Mouse (Mus musculus): ENCODE results near the gene Erbin. TPM values are rescaled to one million over a fixed set of nuclear protein-coding genes. Genes with fewer than 3 reads are reported as not detected.

Gene Erbin
- total RNA-seq, 1 experiment from 2014 or later = 102 TPM

- DNase-seq = no peak
These were observed 8.0 kb downstream of the Erbin start for GRCm38 (mm10) chr13:103912351-103912750.

- DNase-seq = no peak
These were observed 9.7 kb downstream of the Erbin start for GRCm38 (mm10) chr13:103910598-103910997.

- no peak for DNase-seq
These were observed 10.4 kb downstream of the Erbin start for GRCm38 (mm10) chr13:103909894-103910293.

- no peak for DNase-seq
These were observed 20.3 kb downstream of the Erbin start for GRCm38 (mm10) chr13:103900015-103900414.

GRCm38 (mm10) chr13:103897606-103898005 lies 22.7 kb downstream of the Erbin start:
- DNase-seq = no peak

- DNase-seq = no peak
These were observed 27.2 kb downstream of the Erbin start for GRCm38 (mm10) chr13:103893065-103893464.

- no peak for DNase-seq
These were observed 30.3 kb downstream of the Erbin start for GRCm38 (mm10) chr13:103890038-103890437.

GRCm38 (mm10) chr13:103886503-103886902 lies 33.8 kb downstream of the Erbin start:
- DNase-seq = no peak

- no peak for DNase-seq
These were observed 39.1 kb downstream of the Erbin start for GRCm38 (mm10) chr13:103881200-103881599.

- no peak for DNase-seq
These were observed 43.6 kb downstream of the Erbin start for GRCm38 (mm10) chr13:103876743-103877142.

- DNase-seq = no peak
These were observed 44.3 kb downstream of the Erbin start for GRCm38 (mm10) chr13:103875823-103876514.

GRCm38 (mm10) chr13:103870786-103871185 lies 49.5 kb downstream of the Erbin start:
- DNase-seq = peak; percentile 71

- no peak for DNase-seq
These were observed 50.2 kb downstream of the Erbin start for GRCm38 (mm10) chr13:103870117-103870516.

GRCm38 (mm10) chr13:103868875-103869274 lies 51.4 kb downstream of the Erbin start:
- no peak for DNase-seq

- no peak for DNase-seq
These were observed 58.3 kb downstream of the Erbin start for GRCm38 (mm10) chr13:103862041-103862440.

GRCm38 (mm10) chr13:103859041-103859440 lies 61.3 kb downstream of the Erbin start:
- no peak for DNase-seq

- no peak for DNase-seq
These were observed 72.7 kb downstream of the Erbin start for GRCm38 (mm10) chr13:103847614-103848013.

GRCm38 (mm10) chr13:103841287-103842201 lies 78.8 kb downstream of the Erbin start:
- no peak for DNase-seq

GRCm38 (mm10) chr13:103838619-103839018 lies 81.7 kb downstream of the Erbin start:
- DNase-seq = no peak

- DNase-seq = no peak
These were observed 90.6 kb downstream of the Erbin start for GRCm38 (mm10) chr13:103829623-103830135.

- DNase-seq = no peak
These were observed 98.0 kb downstream of the Erbin start for GRCm38 (mm10) chr13:103822270-103822669.

GRCm38 (mm10) chr13:103819377-103819776 lies 100.9 kb downstream of the Erbin start:
- DNase-seq = no peak

- no peak for DNase-seq
These were observed 102.4 kb downstream of the Erbin start for GRCm38 (mm10) chr13:103817935-103818334.

Measured in adrenal gland, postnatal 25 days (tissue).